Mouse (Mus musculus) gastrocnemius, postnatal 4 days (tissue): Measurements from ENCODE around the gene Cyp27b1. TPM values are rescaled to one million over a fixed set of nuclear protein-coding genes. Genes with fewer than 3 reads are reported as not detected.

Experiments
- DNase-seq, 2 experiments: peaks; one replicate each; pipeline ENCODE4 v3.0.0; 2021 to 2022; ENCODE audit warnings: low spot score in 2 of 2, mixed read lengths in 2 of 2
- microRNA-seq: library from miRNA; unstranded; fragments of <30 nt; microRNA quantifications from one replicate; pipeline ENCODE4 v1.2.0, GENCODE M21; 2021
- total RNA-seq, 2 experiments: library from RNA; stranded (reverse); gene quantifications; 2 replicates each; pipeline ENCODE4 v1.2.3; 2021

Gene Cyp27b1
- total RNA-seq, 2 experiments from 2014 or later = 0.78 to 0.86 TPM

DNA sequence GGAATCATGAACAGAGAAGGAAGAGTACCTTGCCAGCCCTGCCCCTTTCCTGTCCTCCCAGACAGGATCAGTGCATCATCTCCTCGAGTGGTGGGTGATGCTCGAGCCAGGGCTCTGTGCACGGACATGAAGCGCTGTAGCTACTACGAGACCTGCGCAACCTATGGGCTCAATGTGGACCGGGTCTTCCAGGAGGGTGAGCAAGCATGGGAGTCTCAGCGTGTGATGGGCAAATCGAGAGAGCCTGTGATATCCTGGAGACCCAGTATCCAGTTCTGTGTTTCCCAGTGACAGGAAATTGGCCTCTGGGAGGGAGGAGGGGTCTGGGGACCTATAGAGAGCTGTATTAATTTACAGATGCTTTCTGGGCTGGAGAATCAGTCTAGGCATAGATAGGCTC, 37.0 kb downstream of the Cyp27b1 start:
- no peak for DNase-seq

DNA sequence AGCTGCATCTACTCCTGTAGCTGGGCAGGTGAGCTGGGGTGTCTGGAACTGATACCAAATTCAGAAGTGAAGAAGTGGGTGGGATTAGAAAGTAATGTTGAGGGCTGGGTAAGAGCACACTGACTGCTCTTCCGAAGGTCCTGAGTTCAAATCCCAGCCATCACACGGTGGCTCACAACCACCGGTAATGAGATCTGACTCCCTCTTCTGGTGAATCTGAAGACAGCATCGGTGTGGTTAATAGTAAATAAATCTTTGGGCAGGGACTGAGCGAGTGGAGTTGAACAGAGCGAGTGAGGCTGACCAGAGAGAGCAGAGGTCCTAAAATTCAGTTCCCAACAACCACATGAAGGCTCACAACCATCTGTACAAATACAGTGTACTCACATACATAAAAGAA, 37.6 kb downstream of the Cyp27b1 start:
- DNase-seq = no peak

DNA sequence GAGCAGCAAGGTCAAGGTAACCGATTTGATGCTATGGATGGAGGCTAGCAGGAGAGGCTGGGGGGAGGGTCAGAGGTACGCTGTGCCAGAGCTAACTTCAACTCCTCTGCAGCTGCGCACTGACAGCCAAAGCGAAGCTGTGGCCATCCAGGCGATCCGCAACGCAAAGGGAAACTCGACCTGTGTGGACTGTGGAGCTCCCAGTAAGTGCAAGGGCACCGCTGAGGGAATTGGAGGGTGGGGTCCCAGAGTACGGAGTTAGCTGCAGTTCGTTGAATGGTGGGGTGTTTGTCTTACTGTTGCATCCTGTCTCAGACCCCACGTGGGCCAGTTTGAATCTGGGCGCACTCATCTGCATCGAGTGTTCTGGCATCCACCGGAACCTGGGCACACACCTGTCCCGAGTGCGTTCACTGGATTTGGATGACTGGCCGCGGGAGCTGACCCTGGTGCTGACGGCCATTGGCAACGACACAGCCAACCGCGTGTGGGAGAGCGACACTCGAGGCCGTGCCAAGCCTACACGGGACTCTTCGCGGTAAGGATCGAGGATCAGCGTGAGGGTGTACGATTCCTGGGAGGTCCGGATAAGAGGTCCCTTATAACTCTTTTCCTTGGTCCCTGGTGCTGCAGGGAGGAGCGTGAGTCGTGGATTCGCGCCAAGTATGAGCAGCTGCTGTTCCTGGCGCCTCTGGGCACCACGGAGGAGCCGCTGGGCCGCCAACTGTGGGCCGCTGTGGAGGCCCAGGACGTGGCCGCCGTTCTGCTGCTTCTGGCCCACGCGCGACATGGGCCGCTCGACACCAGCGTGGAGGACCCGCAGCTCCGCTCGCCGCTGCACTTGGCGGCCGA, 42.7 kb downstream of the Cyp27b1 start:
- DNase-seq = peak in 1 of 2 experiments; percentile 65

DNA sequence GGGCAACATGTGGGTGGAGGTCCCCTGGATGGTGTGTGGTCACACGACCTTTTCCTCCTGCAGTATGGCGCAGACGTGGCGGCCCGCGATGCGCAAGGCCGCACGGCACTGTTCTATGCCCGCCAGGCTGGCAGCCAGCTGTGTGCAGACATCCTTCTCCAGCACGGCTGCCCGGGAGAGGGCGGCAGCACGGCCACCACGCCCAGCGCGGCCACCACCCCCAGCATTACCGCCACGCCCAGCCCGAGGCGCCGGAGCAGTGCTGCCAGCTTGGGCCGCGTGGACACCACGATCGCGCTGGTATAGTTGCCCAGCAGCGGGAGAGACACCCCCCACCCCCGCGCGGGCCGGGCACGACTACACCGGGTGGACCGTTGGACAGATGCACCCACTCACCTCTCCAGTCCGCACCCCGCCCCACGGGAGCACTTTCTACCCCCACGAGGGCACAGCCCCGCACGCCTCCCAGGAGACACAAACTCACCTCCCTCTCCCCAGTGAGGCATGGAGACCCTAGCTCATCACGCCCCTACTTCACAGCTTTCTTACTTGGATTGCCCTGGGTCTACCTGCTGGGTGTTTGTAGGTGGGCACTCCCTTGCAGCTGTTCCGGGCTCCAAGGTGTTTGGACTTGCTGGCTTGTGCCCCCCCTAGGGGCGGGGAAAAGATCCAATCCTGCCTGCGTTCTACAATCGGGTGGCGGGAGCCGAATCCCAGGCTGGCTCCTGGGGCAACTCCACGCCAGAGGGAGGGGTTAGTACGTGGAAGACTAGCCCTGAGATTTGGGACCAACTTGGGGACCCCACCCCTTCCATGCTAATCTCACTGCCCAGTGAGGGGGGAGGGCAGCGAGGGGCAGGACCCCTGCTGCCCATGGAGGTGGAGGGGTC, 43.7 kb downstream of the Cyp27b1 start:
- DNase-seq = peak in 1 of 2 experiments; percentile 54

DNA sequence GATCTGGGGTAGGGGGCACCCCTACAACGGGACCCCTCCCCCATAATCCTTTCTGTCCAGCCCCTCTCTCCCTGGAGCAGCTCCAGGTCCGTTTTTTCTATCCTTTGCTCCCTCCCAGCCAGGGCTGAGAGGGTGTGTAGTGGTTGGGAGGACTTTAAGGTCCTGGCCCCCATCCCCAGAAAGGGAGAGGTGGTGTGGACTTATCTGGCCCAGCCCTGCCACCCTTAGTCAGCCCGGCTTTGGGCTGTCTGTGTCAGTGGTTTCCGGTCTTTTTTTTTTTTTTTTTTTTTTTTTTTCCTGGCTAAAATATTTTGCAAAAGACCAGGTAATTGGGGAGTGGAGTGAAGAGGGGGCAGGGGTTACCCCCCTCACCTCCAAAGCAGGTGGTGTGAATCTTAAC, 44.7 kb downstream of the Cyp27b1 start:
- DNase-seq = no peak

DNA sequence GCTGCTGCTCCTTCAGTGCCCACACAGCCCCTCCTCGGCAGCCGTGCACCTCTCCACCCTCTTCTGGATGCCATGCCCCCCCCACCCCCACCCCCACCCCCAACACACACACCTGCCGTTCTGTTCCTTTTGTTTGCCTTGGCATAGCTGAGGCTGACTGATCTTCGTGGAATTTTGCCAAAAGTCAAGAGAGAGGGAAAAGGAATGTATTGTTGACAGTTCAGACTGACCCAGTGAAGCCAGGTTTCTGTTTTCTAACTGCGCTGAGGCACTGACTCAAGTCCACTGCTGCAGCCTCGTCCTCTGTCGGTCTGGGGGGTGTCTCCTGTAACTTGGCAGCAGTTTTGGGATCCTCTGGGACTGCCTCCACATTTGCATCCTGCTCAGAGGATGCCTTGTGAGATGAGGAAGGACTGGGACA, 46.3 kb downstream of the Cyp27b1 start:
- DNase-seq = no peak

DNA sequence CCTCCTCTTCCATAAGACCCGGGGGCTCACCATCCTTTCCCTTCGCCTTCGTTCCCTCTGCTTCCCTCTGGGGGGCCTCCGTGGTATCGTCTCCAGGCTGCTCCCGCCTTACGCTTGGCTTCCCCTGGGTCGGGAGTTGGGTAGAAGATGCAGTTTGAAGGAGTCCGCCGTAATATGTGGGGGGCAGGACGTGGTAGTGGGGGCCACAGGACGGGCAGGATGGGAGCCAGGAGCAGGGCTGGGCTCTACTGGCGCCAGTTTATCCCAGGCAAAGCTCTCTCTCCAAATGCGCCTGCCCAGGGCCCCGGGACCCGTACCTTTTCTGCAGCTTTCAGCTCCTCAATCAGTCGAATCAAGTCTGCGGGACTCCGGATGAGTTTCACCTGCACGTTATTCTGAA, 50.5 kb downstream of the Cyp27b1 start:
- DNase-seq = no peak

DNA sequence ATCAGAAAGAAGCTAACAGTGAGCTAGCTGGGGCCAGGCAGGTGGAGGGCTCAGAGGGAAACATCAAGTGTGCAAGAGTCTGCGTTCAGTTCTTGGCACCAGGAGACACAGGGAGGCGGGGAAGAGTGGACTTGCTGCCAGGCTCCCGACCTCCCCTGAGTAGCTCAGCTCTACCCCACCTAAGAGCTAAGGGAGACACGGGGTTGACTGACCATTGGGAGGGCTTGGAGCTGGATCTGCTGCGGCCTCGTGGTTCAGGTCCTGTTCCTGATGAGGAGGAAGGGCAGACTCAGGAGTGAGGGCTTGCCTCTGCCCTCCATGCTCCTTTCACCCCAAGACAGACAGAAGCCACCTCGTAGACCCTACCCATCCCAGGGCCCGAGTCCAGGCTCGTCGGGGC, 51.1 kb downstream of the Cyp27b1 start:
- no peak for DNase-seq

DNA sequence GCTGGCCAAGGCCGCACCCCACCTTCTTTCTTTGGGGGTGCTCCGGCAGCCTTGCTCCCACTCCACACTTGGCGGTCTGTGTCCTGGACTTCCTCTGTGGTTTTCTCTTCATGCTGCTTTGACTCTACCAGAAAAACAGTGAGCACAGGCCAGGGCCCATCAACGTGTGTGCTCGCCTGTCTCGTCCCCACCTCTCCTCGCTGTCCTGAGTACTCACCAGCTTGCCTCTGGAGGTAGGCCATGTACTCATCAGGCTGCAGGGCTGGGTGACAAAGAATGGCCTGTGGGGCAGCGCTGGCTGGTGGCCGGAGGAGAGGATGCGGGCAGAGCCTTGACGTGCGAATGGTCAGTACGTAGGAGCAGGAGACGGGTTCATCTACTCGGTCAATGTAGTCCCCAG, 51.8 kb downstream of the Cyp27b1 start:
- DNase-seq = no peak

DNA sequence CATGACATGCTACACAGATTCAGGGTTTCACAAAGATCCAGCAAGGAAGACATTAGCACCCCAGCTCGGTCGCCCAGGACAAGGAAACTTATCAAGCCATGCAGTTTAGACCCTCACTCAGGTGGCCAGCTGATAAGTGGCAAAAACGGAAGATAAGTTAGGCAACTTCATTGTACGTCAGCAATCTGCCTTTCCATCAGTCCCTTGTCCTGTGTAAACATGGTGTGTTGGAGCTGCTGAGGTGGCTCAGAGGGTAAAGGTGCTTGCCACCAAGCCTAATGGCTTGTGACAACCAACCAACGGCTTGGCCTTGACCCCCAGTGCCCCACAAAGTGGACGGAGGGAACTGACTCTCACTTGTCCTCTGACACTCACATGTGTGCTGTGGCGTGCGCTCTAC, 52.4 kb downstream of the Cyp27b1 start:
- no peak for DNase-seq

DNA sequence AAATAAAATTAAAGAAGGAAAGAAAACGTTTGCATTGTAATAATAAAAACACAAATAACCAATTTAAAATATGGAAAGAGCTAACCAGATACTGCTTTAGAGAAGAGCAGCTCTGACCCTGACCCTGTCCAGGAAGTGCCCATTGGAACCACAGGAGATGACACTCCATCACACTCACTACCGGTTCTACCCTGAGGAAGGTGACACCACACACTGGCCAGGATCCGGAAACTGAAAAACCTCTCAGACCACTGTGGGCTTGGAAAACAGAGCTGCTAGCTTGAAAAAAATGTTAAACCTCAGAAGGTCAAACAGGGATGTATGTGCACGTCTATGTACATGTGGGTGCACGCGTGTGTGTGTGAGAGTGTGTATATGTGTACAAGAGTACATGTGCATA, 53.1 kb downstream of the Cyp27b1 start:
- no peak for DNase-seq

Small RNAs within 50 kb of the gene (microRNA-seq; reads per million reads assigned to microRNA genes)
- gene Mir546 = not detected

Other genes starting within 250 kb of the Cyp27b1 start
- 1 to 10 TPM; 4.3 to 5.4 TPM for gene Atp23, start 146.9 kb upstream of the Cyp27b1 start, total RNA-seq
- gene Ctdsp2, start 69.5 kb upstream of the Cyp27b1 start, total RNA-seq = 100 to 1,000 TPM; 194 to 205 TPM
- gene Avil, start 47.5 kb upstream of the Cyp27b1 start, total RNA-seq = under 1 TPM; 0.42 to 0.52 TPM
- gene Tsfm, start 17.4 kb upstream of the Cyp27b1 start, total RNA-seq = 10 to 100 TPM; 29.2 to 38.5 TPM
- 10 to 100 TPM; 18.3 to 18.8 TPM for gene Mettl1, start 6.8 kb upstream of the Cyp27b1 start, total RNA-seq
- 1 to 10 TPM in 1 of 2 experiments, under 1 TPM in 1; 0.78 to 1.1 TPM for gene Eef1akmt3, start 6.7 kb upstream of the Cyp27b1 start, total RNA-seq
- gene March9, start 11.9 kb downstream of the Cyp27b1 start, total RNA-seq = 1 to 10 TPM; 1.6 to 1.7 TPM
- 100 to 1,000 TPM; 225 to 253 TPM for gene Cdk4, start 15.3 kb downstream of the Cyp27b1 start, total RNA-seq
- gene Tspan31, start 22.0 kb downstream of the Cyp27b1 start, total RNA-seq = 10 to 100 TPM; 39.5 to 44.3 TPM
- 1 to 10 TPM; 1.7 to 2.6 TPM for gene Agap2, start 27.0 kb downstream of the Cyp27b1 start, total RNA-seq
- gene Os9, start 72.9 kb downstream of the Cyp27b1 start, total RNA-seq = 10 to 100 TPM; 42.6 to 42.8 TPM
- 1 to 10 TPM; 3.4 to 3.6 TPM for gene B4galnt1, start 117.0 kb downstream of the Cyp27b1 start, total RNA-seq
- gene Slc26a10, start 132.4 kb downstream of the Cyp27b1 start, total RNA-seq = 1 to 10 TPM; 3.8 to 4.3 TPM
- 10 to 100 TPM; 40.4 to 43.0 TPM for gene Arhgef25, start 141.8 kb downstream of the Cyp27b1 start, total RNA-seq
- gene Dtx3, start 147.5 kb downstream of the Cyp27b1 start, total RNA-seq = 10 to 100 TPM; 43.8 to 49.7 TPM
- gene Pip4k2c, start 163.3 kb downstream of the Cyp27b1 start, total RNA-seq = 10 to 100 TPM; 11.5 to 12.7 TPM
- gene Kif5a, start 215.1 kb downstream of the Cyp27b1 start, total RNA-seq = 1 to 10 TPM; 1.2 to 1.4 TPM
- 100 to 1,000 TPM; 145 to 146 TPM for gene Dctn2, start 218.1 kb downstream of the Cyp27b1 start, total RNA-seq
- gene Mbd6, start 240.8 kb downstream of the Cyp27b1 start, total RNA-seq = 10 to 100 TPM; 34.2 to 41.9 TPM